Mouse (Mus musculus) retina, adult 2 months (tissue): ENCODE measurements at regions not wholly inside any gene's neighbourhood (a gene's known extent, or its start where the extent isn't known, plus 50 kb on each side); places are given as distances from the start of the nearest gene placed in this dataset.

ENCODE experiments used
- DNase-seq: peaks from one replicate; pipeline ENCODE4 v3.0.0-alpha.2; 2012; ENCODE audit warnings: low read depth, low spot score

DNA sequence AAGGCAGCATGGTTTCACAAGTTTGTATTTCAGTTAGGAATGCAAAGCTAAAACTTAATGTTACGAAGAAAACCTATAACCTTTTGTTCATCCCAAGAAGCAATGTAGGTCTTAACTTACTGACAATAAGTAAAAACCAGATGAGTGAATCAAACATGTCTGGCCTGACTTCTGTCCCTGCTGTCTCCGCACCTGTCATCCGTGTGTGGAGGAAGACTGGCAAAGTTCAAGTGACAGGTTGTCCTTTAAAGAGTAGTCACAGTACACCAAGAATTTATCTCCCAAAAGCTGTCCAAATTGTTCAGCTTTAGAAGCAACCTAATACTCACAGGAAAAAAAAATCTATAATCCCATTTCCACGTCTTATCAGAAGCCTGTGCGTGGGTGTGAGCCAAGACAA, 146.3 kb upstream of the Gm10181 start:
- no peak for DNase-seq

DNA sequence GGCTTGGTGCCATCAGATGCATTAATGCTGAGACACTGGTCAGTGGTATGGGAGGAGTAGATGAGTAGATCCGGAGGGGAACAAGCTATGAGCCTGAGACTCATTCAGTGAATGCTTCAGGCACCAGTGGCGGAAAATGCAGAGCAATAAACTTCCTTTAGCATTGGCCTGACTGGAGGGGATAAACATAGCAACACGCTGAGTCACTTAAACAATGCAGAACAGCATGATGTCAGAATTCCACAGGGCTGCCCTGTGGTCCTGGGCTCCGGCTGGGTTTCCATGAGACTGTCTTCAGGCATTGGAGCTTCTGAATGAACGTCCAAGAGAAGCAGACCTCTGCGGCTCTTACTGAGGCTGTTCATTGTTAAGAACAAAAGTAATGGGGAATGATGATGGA, 145.4 kb upstream of the Gm10181 start:
- no peak for DNase-seq

DNA sequence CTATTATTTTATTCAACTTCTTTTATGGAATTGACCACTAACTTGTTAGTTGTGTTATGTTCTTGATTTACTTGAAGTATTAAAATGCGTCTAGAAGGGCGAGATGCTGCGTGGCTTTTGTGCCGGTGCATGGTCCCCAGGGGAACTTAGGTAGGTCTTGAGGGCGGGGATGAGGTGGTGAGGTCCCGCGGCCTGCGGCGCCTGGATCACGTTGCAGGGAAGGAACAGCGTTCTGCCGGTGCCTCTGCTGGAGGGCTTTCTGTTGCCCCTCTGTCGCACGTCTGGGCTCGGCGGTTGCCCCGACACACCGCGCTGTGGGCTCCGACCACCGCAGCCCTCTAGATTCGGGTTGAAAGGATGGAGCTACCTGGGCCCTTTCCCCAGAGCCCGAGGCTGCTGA, 136.7 kb upstream of the Gm10181 start:
- no peak for DNase-seq

DNA sequence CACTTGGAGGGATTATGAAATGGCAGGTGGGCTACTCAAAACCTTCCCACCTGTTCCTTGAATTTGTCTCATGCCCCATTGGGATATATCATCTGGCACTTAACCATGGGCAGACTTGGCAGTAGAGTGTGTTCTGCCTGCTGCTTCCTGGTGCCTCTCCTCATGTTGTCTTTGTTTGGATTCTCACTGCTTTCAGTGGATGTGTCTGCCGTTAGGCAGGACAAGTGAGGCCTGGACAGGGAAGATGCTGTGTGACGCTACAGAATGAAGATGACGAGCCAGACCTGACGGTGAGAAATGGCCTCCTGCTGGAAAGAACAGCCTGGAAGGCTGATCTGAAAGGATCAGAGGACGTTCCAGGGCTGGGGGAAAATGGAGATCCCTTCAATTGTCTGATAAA, 133.6 kb upstream of the Gm10181 start:
- no peak for DNase-seq

DNA sequence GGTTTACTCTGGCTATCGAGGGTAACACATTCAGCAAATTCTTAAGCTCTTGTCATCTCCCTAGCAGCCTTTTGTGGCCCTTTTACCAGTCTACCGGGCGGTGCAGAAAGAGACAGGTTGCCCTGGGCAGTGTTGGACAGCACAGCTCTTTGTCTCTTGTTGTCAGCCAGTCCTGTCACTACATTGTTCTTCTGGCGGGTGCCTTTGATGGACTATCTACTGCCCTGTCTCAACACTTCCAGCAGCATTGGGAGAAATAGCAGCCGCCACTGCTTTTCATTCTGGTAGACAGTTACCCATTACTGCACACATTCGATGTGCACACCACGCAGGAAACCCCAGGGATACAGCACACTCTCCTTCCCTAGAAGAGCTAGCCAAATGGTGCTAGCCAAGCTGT, 132.7 kb upstream of the Gm10181 start:
- no peak for DNase-seq

DNA sequence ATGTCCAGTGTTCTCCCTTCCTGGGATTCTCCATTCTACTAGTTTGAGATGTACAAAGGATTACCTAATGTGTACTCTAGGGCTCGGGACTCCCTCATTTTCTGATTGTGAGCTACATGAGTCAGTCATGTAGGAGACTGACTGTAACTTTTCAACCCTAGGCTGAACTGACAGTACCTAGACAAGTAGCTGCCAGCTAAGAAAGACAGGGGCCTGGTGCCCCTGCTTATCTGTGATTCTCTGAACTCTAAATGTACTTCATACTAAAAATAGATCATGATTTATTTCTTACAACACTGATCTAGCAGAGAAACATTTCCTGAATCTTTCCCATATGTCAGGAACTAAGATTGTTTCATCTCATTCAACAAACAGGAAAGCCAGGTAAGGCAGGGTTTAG, 125.9 kb upstream of the Gm10181 start:
- DNase-seq, result no peak

DNA sequence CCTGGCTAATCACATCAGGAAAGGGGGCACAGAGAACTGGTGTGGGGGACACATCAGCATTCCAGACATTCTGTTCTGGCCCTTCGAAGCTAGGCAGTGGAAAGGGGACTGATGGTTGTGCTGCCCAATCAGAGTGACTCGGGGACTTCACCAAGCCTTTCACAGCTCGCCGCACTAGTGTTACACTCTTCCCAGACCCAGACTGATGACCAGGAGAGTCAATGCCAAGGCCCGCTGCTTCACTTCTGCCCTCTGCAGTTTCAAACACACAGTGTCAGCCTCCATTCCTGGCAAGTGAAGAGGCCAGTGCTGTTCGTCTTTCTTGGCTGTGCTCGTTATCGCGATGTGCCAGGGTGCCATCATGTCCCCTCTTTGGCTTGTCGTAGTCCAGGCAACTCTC, 121.7 kb upstream of the Gm10181 start:
- DNase-seq, result no peak

DNA sequence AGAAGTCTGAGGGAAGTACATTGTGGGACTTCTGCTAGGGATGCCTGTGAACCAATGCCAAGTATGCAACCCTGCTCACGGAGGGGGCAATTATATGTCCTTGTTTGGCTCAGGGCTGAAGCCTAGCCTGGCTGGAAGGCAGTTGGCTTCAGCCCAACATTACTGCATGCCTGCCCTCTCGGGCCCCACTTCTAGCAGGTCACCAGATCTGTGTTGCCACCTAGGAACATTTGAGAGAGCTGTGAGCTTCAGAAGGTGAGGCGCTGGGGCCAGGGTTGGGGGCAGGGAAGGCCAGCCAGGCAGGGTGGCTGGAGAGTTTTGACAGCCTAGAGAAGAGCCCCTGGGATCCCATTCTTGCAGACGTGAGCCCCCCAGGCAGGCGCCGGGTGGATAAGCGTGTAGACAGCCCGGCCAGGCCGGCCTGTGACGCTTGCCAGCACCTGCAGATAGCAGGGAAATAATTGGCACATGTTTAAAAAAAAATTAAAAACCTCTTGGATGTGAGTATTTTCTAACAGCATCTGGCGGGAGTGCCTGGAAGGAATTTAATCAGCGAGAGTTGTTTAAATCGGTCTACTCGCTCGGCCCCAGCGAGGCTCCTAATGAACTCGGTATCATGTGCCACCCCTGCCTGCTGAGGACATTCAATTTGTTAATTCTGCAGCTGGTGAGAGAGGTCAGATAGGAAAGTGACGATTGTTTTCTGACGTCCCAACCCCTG, 115.0 kb upstream of the Gm10181 start:
- no peak for DNase-seq

DNA sequence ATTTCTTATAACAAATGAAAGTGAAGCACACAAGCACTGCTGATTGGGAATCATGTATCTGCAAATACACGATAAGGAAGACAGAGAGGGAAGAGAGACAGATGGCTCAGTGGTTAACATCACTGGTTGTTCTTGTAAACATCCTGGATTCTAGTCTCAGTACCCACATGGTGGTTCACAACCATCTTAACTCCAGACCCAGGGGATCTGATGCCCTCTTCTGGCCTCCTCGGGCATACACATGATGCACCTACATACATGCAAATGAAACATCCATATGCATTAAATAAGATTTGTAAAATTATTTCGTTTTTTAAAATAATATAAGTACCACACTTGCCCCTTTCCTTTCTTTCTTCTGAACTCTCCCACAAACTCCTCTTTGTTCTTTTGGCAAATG, 106.4 kb upstream of the Gm10181 start:
- DNase-seq, result no peak

DNA sequence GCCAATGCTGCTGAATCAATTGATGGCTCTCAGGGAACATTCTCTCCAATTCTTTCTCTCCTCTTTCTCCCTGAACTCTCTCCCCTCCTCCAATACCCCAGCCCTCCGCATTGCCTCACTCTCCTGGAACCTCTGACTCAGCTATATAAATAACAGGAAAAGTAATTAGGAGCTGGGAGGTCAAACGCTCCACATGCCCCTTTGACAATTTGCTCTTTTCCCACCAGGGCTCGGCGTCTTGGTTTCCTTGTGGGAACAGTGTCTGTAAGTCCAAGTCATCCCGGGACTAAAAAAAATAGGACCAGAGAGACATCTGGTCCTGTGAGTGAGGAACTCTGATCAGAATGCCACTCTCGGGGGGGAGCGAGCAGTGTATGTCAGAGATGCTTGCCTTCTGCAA, 94.7 kb upstream of the Gm10181 start:
- DNase-seq, result no peak

DNA sequence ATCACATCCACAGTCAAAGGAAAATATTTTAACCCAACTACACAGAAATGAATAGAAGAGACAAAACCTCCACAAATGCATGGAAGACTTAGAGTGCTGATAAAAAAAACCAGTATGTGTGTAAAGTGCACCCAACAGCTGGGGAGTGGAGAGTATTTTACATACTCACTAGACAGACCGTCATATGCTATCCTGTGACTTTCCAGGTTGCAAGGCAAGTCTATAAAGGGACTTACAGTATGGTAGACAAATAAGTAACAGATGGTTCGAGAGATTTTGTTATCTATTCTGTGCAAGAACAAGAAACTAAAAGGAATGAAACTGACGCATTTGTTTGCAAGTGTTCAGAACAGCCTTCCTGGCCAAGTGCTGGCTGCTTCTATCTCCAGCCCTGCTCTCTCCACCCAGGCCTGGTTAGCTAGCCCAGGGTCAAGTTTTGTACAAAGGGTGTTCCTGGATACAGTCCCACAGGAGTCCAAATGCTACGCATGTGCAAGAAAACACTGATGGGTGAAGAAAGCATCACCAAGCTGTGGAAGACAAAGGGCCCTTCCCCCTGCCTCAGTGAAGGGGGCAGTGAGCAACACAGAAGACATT, 68.0 kb upstream of the Gm10181 start:
- no peak for DNase-seq

DNA sequence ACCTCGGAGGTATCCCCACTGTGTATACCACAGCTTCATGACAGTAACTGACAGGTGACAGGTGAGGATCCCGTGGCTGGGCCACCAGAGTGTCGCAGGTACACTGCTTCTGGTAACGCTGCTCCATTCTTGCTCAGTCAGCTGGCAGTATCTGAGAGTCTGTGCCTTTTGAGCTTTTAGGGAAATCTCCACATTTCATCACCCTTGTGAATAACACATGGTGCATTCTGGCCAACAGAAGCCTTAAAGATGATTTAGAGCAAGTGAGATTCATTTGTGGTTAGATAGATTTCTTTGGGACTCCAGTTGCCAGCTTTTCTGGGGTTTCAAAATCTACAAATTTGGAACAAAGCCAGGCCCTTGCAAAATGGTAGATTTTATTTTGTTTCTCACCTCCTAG, 66.8 kb upstream of the Gm10181 start:
- no peak for DNase-seq

DNA sequence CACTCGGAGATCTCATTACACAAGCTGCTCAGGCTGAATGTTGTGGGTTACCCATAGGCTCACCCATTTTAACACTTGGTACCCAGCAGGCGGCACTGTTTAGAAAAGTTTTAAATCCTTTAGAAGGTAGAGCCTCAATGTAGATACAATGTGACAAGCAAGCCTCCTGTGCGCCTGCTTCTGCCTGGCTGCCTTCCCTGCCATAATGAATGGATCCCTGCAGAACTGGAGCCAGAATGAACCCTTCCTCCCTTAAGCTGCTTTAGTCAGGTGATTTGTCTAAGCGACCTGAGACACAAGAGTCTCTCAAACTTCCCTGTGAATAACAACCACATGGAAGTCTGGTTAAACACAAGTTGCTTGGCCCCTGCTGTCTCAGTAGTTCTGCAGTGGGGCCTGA, 64.7 kb upstream of the Gm10181 start:
- no peak for DNase-seq

DNA sequence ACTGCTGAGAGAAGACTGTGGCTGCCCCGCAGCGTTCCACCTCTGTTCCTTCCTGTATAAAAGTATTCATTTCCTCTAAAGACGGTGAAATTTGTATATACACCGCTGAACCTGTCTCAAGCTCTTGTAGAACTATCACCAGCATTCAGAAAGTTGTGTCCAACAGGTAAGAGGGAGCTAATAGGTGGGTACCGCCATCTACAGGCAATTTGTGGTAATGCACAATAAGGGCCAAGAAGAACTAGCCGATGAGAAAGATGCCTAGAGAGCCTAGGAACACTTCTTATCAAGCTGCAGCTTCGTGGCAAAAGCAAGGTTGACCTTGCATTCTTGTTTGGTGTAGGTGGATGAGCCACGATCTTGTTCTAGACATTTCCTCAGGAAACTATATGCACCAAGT, 61.6 kb upstream of the Gm10181 start:
- peak; percentile 33 for DNase-seq

DNA sequence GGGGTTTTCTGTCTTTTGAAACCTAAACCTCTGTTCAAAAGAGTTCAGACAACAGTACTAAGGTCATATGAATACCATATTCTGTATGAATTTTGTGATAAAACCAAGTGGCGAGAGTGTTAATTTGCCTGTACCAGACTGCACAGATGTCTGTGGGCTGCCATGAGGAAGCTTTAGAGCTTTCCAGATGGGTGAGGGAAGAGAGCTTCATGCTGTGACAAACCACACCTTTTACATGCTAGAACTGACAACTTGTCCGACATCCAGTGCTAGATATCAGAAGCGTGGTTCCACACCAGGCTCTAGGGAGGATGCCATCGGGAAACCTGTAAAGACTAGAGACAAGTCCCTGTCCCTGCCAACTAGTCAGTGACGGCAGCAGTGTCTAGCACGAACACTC, 60.9 kb upstream of the Gm10181 start:
- DNase-seq, result no peak

DNA sequence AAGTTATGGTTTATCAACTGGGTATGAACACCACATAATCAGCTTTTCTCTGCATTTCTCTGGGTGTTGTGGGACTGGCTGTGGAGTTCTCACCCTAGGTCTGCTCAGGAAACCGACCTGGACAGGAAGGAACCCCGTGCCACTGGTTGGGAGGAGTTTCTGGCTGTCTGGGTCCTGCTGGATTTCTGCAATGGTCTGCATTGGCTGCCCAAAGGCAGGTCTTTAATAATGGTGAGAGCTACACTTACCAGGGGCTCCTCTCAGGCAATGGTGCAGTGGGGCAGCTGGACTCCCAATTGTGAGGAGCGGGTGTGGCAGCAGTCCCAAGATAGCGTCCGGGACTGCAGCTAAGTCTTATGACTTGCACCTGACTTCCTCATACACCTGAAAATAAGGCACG, 57.8 kb upstream of the Gm10181 start:
- no peak for DNase-seq
